Mouse (Mus musculus): ENCODE measurements at regions not wholly inside any gene's neighbourhood (a gene's known extent, or its start where the extent isn't known, plus 50 kb on each side); places are given as distances from the start of the nearest gene placed in this dataset.
"Not testable (repeated sequence)": the region's sequence is repeated elsewhere in the genome, so short reads cannot be mapped to it uniquely, and the experiment has no call there.

DNA sequence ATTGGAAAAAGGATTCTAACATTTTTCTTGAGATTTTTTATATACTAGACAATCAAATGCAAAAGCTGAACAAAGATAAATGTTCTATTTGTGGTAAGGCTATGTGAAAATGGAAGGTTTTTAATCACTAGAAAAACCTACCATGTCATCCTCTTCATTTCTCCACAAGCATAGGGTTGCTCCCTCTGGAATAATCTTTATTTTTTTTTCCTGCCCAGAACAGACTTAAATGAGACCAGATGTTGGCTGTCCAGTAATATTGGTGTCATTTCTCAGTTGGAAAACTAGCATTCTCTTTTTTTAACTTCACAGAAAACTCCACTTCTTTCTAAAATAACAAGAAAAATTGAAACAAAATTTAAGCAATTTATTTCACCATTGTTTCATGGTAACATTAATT is 849.9 kb downstream of the Triml1 start:
- H3K4me2 ChIP-seq, result no peak overlapping the region
- H3K9me3 ChIP-seq (replicated peaks; ENCODE audit: control insufficient read depth, low read length), result no peaks in the 10 kb centered on the region
- no peak overlapping the region for H3K4me3 ChIP-seq (ENCODE audit: low read depth, low read length)
- H3K36me3 ChIP-seq (ENCODE audit: control insufficient read depth, insufficient read depth, low read length), result no peaks in the 10 kb centered on the region
- H3K27ac ChIP-seq (ENCODE audit: low read depth, low read length), result no peak overlapping the region
- H3K27me3 ChIP-seq (ENCODE audit: control insufficient read depth, insufficient read depth, low read length), result no peaks in the 10 kb centered on the region
- no peak for ATAC-seq (replicated peaks; ENCODE audit: insufficient number of reproducible peaks, low FRiP score, low TSS enrichment)
- H3K9ac ChIP-seq (ENCODE audit: low read depth, low read length), result no peak overlapping the region
- no peaks in the 10 kb centered on the region for H3K4me1 ChIP-seq (ENCODE audit: control insufficient read depth, insufficient read depth, low read length)

DNA sequence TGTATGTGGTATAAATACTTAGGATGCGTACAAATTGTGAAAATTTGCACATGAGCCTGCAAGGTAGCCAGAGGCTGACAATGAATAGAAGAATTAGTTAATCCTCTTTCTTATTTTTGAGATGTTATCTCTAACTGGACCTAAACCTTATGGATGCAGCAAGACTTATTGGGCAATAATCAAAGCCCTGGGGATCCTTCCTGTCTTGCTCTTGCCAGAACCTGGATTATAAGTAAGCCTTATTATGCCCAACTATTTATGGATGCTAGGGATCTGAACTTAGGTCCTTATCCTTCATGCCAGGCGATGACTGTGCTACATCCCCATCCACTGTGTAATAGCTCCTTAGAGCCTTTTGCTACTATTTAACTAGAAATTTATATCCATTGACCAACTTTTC is 859.3 kb downstream of the Triml1 start:
- H3K27me3 ChIP-seq (ENCODE audit: control insufficient read depth, insufficient read depth, low read length), result no peaks in the 10 kb centered on the region
- ATAC-seq (replicated peaks; ENCODE audit: insufficient number of reproducible peaks, low FRiP score, low TSS enrichment), result no peak
- no peak overlapping the region for H3K9ac ChIP-seq (ENCODE audit: low read depth, low read length)
- H3K36me3 ChIP-seq (ENCODE audit: control insufficient read depth, insufficient read depth, low read length), result no peaks in the 10 kb centered on the region
- H3K27ac ChIP-seq (ENCODE audit: low read depth, low read length), result no peak overlapping the region
- no peaks in the 10 kb centered on the region for H3K9me3 ChIP-seq (replicated peaks; ENCODE audit: control insufficient read depth, low read length)
- no peaks in the 10 kb centered on the region for H3K4me1 ChIP-seq (ENCODE audit: control insufficient read depth, insufficient read depth, low read length)
- 72% methylated on average over 2 of the region's 2 CpGs for WGBS (ENCODE audit: insufficient replicate concordance)
- H3K4me3 ChIP-seq (ENCODE audit: low read depth, low read length), result no peak overlapping the region
- H3K4me2 ChIP-seq, result no peak overlapping the region

- no peak overlapping the region for H3K4me3 ChIP-seq (ENCODE audit: low read depth, low read length)
- 88% methylated on average over 1 of the region's 1 CpGs for WGBS (ENCODE audit: insufficient replicate concordance)
- no peak overlapping the region for H3K9ac ChIP-seq (ENCODE audit: low read depth, low read length)
- H3K36me3 ChIP-seq (ENCODE audit: control insufficient read depth, insufficient read depth, low read length), result no peaks in the 10 kb centered on the region
- H3K27me3 ChIP-seq (ENCODE audit: control insufficient read depth, insufficient read depth, low read length), result no peaks in the 10 kb centered on the region
- ATAC-seq (replicated peaks; ENCODE audit: insufficient number of reproducible peaks, low FRiP score, low TSS enrichment), result no peak
- H3K4me1 ChIP-seq (ENCODE audit: control insufficient read depth, insufficient read depth, low read length), result no peaks in the 10 kb centered on the region
- H3K9me3 ChIP-seq (replicated peaks; ENCODE audit: control insufficient read depth, low read length), result no peaks in the 10 kb centered on the region
- H3K27ac ChIP-seq (ENCODE audit: low read depth, low read length), result no peak overlapping the region
- H3K4me2 ChIP-seq, result no peak overlapping the region
Measured at GRCm38 (mm10) chr8:42253358-42253757, 836.5 kb upstream of the Frg1 start.

DNA sequence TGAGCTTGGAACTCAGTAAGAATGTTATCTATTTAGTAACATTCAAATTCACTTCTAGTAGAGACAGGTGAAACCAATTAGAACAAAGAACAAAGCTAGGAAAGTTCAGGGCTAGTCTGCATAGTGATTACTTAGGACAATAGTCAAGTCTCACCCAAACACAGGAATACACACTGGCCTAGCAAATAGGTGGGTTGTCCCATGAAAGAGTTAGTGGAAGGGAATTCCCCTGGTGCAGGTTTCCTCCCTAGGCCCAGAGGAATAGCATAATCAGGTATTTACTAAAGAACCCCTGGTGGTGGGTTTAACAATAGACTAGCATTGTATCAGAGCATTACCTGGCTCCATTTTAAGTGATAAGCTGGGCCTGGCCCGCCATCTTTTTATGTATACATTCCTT is 825.4 kb upstream of the Frg1 start:
- H3K9ac ChIP-seq (ENCODE audit: low read depth, low read length); H3K4me2 ChIP-seq; H3K9me3 ChIP-seq (replicated peaks; ENCODE audit: control insufficient read depth, low read length); H3K36me3 ChIP-seq (ENCODE audit: control insufficient read depth, insufficient read depth, low read length); H3K27me3 ChIP-seq (ENCODE audit: control insufficient read depth, insufficient read depth, low read length); H3K27ac ChIP-seq (ENCODE audit: low read depth, low read length); ATAC-seq (replicated peaks; ENCODE audit: insufficient number of reproducible peaks, low FRiP score, low TSS enrichment); H3K4me1 ChIP-seq (ENCODE audit: control insufficient read depth, insufficient read depth, low read length); H3K4me3 ChIP-seq (ENCODE audit: low read depth, low read length): not testable (repeated sequence)
- 80% methylated on average over 1 of the region's 1 CpGs for WGBS (ENCODE audit: insufficient replicate concordance)

DNA sequence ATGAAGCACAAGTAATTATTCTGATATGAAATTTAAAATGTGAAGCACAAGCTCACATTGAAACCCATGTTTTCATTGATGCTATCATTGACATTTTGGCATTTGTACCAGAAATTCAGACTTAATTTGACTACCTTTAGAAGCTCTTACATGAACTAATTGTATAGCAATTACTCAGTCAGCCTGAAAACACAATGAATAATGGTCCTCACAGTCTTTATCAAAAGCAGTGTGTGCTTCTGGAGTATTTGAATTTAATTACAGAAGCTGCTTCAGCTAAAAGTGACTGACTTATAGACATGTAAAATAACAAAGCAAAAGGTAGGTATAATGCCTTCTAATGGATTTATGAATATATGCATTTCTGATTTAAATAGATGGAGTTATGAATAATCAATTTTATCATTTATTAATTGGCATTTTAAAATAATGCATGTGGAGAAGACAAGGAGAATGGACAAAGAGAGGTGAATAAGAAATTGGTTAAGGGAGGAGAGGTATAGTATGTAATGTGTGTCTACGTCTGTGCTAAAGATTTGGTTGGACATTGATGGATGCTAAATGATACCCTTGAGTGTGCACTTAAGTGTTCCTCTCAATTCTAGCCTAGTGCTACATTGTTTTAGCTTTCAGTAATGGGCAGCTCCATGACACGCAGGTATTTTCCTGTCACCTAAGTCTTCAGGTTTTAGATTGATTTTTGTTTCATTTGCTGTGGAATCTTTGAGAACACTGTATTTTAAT is 803.2 kb upstream of the Frg1 start:
- Histone ChIP-seq H3K36me3 (ENCODE audit: control insufficient read depth, insufficient read depth, low read length) (no peaks in the 10 kb centered on the region), H3K9ac (ENCODE audit: low read depth, low read length) (no peak overlapping the region), H3K4me1 (ENCODE audit: control insufficient read depth, insufficient read depth, low read length) (no peaks in the 10 kb centered on the region), H3K27ac (ENCODE audit: low read depth, low read length) (no peak overlapping the region), H3K4me3 (ENCODE audit: low read depth, low read length) (no peak overlapping the region), H3K9me3 (replicated peaks; ENCODE audit: control insufficient read depth, low read length) (no peaks in the 10 kb centered on the region), H3K27me3 (ENCODE audit: control insufficient read depth, insufficient read depth, low read length) (no peaks in the 10 kb centered on the region), H3K4me2 (no peak overlapping the region)
- 65% methylated on average over 2 of the region's 2 CpGs for WGBS (ENCODE audit: insufficient replicate concordance)
- ATAC-seq (replicated peaks; ENCODE audit: insufficient number of reproducible peaks, low FRiP score, low TSS enrichment), result no peak

DNA sequence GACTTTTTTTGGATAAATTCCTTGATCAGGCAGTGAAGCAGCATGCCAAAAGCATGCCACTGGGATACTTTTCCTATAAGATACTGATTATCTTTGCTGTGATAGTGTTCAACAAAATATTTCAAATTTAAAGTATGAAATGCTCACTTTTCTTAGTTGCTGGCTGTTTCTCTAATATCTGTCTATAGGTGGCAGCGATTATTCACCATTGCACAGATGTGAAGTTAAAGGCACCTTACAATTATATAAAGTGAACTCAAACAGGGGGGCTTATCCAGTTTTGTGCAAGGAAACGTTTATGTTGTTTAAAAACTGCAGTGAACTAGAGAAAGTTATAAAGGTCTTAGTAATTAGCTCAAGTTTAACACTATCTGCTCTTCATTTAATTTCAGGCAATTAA is 794.1 kb upstream of the Frg1 start:
- no peaks in the 10 kb centered on the region for H3K4me1 ChIP-seq (ENCODE audit: control insufficient read depth, insufficient read depth, low read length)
- no peak overlapping the region for H3K27ac ChIP-seq (ENCODE audit: low read depth, low read length)
- WGBS (ENCODE audit: insufficient replicate concordance), result 57% methylated on average over 2 of the region's 2 CpGs
- H3K4me3 ChIP-seq (ENCODE audit: low read depth, low read length), result no peak overlapping the region
- H3K4me2 ChIP-seq, result no peak overlapping the region
- no peaks in the 10 kb centered on the region for H3K9me3 ChIP-seq (replicated peaks; ENCODE audit: control insufficient read depth, low read length)
- no peaks in the 10 kb centered on the region for H3K36me3 ChIP-seq (ENCODE audit: control insufficient read depth, insufficient read depth, low read length)
- no peaks in the 10 kb centered on the region for H3K27me3 ChIP-seq (ENCODE audit: control insufficient read depth, insufficient read depth, low read length)
- H3K9ac ChIP-seq (ENCODE audit: low read depth, low read length), result no peak overlapping the region
- ATAC-seq (replicated peaks; ENCODE audit: insufficient number of reproducible peaks, low FRiP score, low TSS enrichment), result no peak

GRCm38 (mm10) chr8:42209989-42210388 is 793.1 kb upstream of the Frg1 start:
- H3K4me3 ChIP-seq (ENCODE audit: low read depth, low read length), result no peak overlapping the region
- H3K9me3 ChIP-seq (replicated peaks; ENCODE audit: control insufficient read depth, low read length), result no peaks in the 10 kb centered on the region
- H3K27ac ChIP-seq (ENCODE audit: low read depth, low read length), result no peak overlapping the region
- no peaks in the 10 kb centered on the region for H3K4me1 ChIP-seq (ENCODE audit: control insufficient read depth, insufficient read depth, low read length)
- no peaks in the 10 kb centered on the region for H3K27me3 ChIP-seq (ENCODE audit: control insufficient read depth, insufficient read depth, low read length)
- no peaks in the 10 kb centered on the region for H3K36me3 ChIP-seq (ENCODE audit: control insufficient read depth, insufficient read depth, low read length)
- no peak overlapping the region for H3K9ac ChIP-seq (ENCODE audit: low read depth, low read length)
- H3K4me2 ChIP-seq, result no peak overlapping the region
- ATAC-seq (replicated peaks; ENCODE audit: insufficient number of reproducible peaks, low FRiP score, low TSS enrichment), result no peak

DNA sequence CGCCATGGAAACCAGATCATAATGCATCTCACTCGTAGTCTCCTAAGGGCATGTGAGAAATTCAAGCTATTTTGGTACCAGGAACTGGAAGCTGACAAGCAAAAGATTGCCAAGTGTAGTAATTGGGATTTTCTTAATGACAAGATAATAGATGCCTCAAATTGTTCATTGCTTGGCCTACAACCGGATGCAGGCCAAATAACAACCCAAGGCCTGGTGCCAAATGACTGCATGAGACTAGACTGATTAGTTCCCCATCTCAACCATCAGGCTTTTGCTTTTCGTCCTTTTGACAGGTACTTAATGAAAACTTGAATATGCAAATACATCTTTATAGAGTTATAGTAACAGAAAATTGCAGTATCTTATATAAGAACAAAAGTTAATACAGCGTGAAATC is 780.4 kb upstream of the Frg1 start:
- WGBS (ENCODE audit: insufficient replicate concordance), result 70% methylated on average over 5 of the region's 5 CpGs
- H3K36me3 ChIP-seq (ENCODE audit: control insufficient read depth, insufficient read depth, low read length), result no peaks in the 10 kb centered on the region
- H3K27me3 ChIP-seq (ENCODE audit: control insufficient read depth, insufficient read depth, low read length), result no peaks in the 10 kb centered on the region
- H3K4me1 ChIP-seq (ENCODE audit: control insufficient read depth, insufficient read depth, low read length), result no peaks in the 10 kb centered on the region
- H3K4me3 ChIP-seq (ENCODE audit: low read depth, low read length), result no peak overlapping the region
- no peak for ATAC-seq (replicated peaks; ENCODE audit: insufficient number of reproducible peaks, low FRiP score, low TSS enrichment)
- no peak overlapping the region for H3K4me2 ChIP-seq
- no peak overlapping the region for H3K9ac ChIP-seq (ENCODE audit: low read depth, low read length)
- no peaks in the 10 kb centered on the region for H3K9me3 ChIP-seq (replicated peaks; ENCODE audit: control insufficient read depth, low read length)
- no peak overlapping the region for H3K27ac ChIP-seq (ENCODE audit: low read depth, low read length)

- Histone ChIP-seq H3K9ac (ENCODE audit: low read depth, low read length) (no peak overlapping the region), H3K9me3 (replicated peaks; ENCODE audit: control insufficient read depth, low read length) (no peaks in the 10 kb centered on the region), H3K36me3 (ENCODE audit: control insufficient read depth, insufficient read depth, low read length) (no peaks in the 10 kb centered on the region), H3K4me3 (ENCODE audit: low read depth, low read length) (no peak overlapping the region), H3K4me2 (no peak overlapping the region), H3K27me3 (ENCODE audit: control insufficient read depth, insufficient read depth, low read length) (no peaks in the 10 kb centered on the region), H3K4me1 (ENCODE audit: control insufficient read depth, insufficient read depth, low read length) (no peaks in the 10 kb centered on the region), H3K27ac (ENCODE audit: low read depth, low read length) (no peak overlapping the region)
- ATAC-seq (replicated peaks; ENCODE audit: insufficient number of reproducible peaks, low FRiP score, low TSS enrichment), result no peak
- WGBS (ENCODE audit: insufficient replicate concordance), result 79% methylated on average over 1 of the region's 1 CpGs
Measured at GRCm38 (mm10) chr8:42193902-42194550, 777.2 kb upstream of the Frg1 start.
